Mouse (Mus musculus): ENCODE results near the gene Muc3.

DNA sequence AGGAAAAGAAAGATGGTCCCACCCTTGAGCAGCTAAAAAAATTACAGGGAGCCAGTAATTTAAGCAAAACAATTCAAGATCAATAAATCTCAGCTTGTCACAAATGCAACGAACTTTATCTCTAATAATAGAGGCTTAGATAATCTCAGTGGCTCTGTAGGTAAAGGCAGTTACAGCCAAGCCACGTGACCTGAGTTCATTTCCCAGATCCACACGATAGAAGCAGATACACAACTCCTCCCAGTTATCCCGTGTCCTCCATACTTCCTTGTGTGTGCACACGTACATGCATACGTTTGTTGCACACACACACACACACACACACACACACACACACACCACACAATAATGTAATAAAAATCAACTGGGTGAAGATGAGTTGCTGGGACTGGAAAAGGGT, 24.8 kb upstream of the Muc3 start:
- no peak for TF ChIP-seq POLR2A (IDR thresholded peaks at IDR 0.05; ENCODE audit: insufficient read length, low read depth)
- TF ChIP-seq CEBPB (IDR thresholded peaks at IDR 0.05; ENCODE audit: insufficient read depth, poor library complexity, severe bottlenecking) = no peak
- no peak for TF ChIP-seq E2F4 (IDR thresholded peaks at IDR 0.05; ENCODE audit: insufficient read depth)
- no peak for TF ChIP-seq TCF12 (IDR thresholded peaks at IDR 0.05; ENCODE audit: insufficient read depth, poor library complexity, severe bottlenecking)
